Mouse (Mus musculus) midbrain, embryonic 15.5 days (tissue): ENCODE measurements at regions not wholly inside any gene's neighbourhood (a gene's known extent, or its start where the extent isn't known, plus 50 kb on each side); places are given as distances from the start of the nearest gene placed in this dataset.

Source experiments
- ATAC-seq: fragments of 200-750 bp; cut with Nextera tagmentation; replicated peaks from 2 replicates; pipeline ENCODE4 v1.8.0; 2017; ENCODE audit warnings: moderate TSS enrichment
- H3K27ac ChIP-seq: fragments of 300-500 bp; sonication (generic); 2 replicates; pipeline ENCODE4 v1.5.1; 2015; ENCODE audit warnings: mild to moderate bottlenecking, inconsistent platforms
- H3K27me3 ChIP-seq: fragments of 300-500 bp; sonication (generic); replicated peaks from 2 replicates; pipeline ENCODE4 v1.6.1; 2015; ENCODE audit warnings: inconsistent platforms
- H3K36me3 ChIP-seq: fragments of 300-500 bp; sonication (generic); replicated peaks from 2 replicates; pipeline ENCODE4 v1.6.1; 2015; ENCODE audit warnings: inconsistent platforms
- H3K4me1 ChIP-seq: fragments of 300-500 bp; sonication (generic); 2 replicates; pipeline ENCODE4 v1.6.1; 2015; ENCODE audit warnings: inconsistent platforms
- H3K4me2 ChIP-seq: fragments of 300-500 bp; sonication (generic); 2 replicates; pipeline ENCODE4 v1.6.1; 2015; ENCODE audit warnings: inconsistent platforms, mild to moderate bottlenecking, moderate library complexity
- H3K4me3 ChIP-seq: fragments of 300-500 bp; sonication (generic); 2 replicates; pipeline ENCODE4 v1.5.1; 2015; ENCODE audit warnings: mild to moderate bottlenecking, inconsistent platforms
- H3K9ac ChIP-seq: fragments of 300-500 bp; sonication (generic); 2 replicates; pipeline ENCODE4 v1.6.1; 2015; ENCODE audit warnings: mild to moderate bottlenecking, inconsistent platforms
- H3K9me3 ChIP-seq: fragments of 300-500 bp; sonication (generic); 2 replicates; pipeline ENCODE4 v1.6.1; 2016; ENCODE audit warnings: inconsistent platforms
- WGBS: fragments of 180-500 bp; shearing (Covaris S2); methylation state at CpG from one replicate; pipeline ENCODE4 v1.1.7; 2015; ENCODE audit warnings: mixed read lengths; 5-methylcytosine and 5-hydroxymethylcytosine counted together

DNA sequence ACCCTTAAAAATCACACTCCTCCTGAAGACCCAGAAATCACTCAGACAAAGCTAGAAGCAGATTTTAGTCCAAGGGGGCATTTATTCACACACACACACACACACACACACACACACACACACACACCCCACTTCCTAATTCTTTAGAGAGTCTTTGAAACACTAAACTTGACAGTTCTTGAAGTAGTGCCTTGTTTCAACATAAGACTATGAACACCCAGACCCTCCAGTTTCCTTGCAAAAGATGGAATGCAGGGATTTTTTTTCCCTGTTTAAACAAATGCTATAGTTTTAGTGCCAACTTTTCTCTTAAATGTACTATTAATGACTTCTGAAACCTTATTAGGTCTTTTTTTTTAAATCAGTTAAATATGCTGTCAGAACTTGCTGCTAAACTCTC lies 279.2 kb upstream of the Fat1 start:
- Histone ChIP-seq H3K4me3 (no peak overlapping the region), H3K4me2 (no peak overlapping the region), H3K9ac (no peak overlapping the region), H3K36me3 (no peaks in the 10 kb centered on the region), H3K4me1 (no peaks in the 10 kb centered on the region), H3K9me3 (no peaks in the 10 kb centered on the region), H3K27me3 (no peaks in the 10 kb centered on the region), H3K27ac (no peak overlapping the region)
- ATAC-seq, result no peak

DNA sequence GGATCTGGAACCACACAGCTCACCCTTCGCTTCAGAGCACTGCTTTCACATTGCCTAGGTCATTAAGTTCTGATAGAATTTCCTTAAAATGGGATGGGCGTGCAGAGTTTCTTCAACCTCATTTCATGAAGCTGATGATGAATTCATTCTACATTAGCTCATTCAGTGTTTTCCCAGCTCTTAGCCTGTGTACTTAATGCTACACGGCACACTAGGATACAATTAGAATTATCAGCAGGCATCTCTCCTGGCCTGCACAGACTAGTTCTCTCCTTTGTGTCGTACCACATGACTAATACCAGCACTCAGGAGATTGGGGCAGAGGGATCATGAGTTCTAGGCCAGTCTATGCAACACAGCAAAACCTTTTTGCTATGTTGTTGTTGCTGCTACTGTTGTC lies 278.8 kb upstream of the Fat1 start:
- WGBS, result 82% methylated on average over 4 of the region's 4 CpGs
- ATAC-seq, result no peak
- no peak overlapping the region for H3K27ac ChIP-seq

DNA sequence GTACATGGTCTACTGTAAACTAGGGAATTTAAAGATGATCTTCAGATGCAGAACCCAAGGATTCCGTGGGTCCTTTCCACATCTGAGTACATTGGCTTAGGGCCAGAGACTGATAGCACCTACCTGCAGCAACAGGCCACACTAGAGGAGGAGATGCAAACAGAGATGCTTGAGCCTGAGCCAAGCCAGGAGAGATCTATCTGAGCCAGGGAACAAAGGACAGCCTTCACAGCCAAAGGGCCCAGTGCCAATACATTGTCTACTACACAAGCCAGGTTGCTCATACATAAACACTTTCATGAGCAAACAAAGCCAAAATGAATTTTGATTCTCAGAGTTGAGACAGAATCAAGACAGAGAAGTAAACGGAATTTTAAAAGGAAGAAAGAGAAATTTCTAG lies 273.6 kb upstream of the Fat1 start:
- no peak for ATAC-seq
- WGBS, result 81% methylated on average over 2 of the region's 2 CpGs

More for the DNA sequence above, 278.8 kb upstream of the Fat1 start:
- H3K4me2 ChIP-seq, result no peak overlapping the region
- no peaks in the 10 kb centered on the region for H3K4me1 ChIP-seq
- no peak overlapping the region for H3K4me3 ChIP-seq
- H3K9ac ChIP-seq, result no peak overlapping the region
- no peaks in the 10 kb centered on the region for H3K9me3 ChIP-seq
- no peaks in the 10 kb centered on the region for H3K27me3 ChIP-seq
- H3K36me3 ChIP-seq, result no peaks in the 10 kb centered on the region

DNA sequence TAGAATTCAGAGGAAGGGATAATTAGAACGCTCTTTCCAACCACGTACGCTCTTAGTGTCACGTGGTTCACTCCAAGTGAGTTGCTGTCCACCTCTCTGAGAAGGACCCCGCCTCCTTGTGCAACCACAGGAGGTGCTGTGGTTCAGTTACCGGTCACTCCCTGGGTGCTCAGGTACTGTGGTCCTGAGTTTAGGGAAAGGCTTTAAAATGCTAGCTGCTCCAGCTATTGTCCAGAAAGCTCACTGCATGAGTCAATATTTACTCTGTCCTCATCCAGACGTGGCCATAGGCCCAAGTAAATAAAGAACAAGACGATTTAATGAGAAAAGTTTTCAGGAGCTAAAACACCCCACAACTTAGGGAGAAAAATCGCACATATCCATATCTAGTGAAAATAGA lies 248.1 kb upstream of the Fat1 start:
- 90% methylated on average over 9 of the region's 9 CpGs for WGBS
- no peak for ATAC-seq
- no peaks in the 10 kb centered on the region for H3K27me3 ChIP-seq
- H3K4me3 ChIP-seq, result no peak overlapping the region
- H3K4me1 ChIP-seq, result no peaks in the 10 kb centered on the region
- H3K9ac ChIP-seq, result no peak overlapping the region
- no peaks in the 10 kb centered on the region for H3K36me3 ChIP-seq
- no peaks in the 10 kb centered on the region for H3K9me3 ChIP-seq
- H3K4me2 ChIP-seq, result no peak overlapping the region
- no peak overlapping the region for H3K27ac ChIP-seq

More for the DNA sequence above, 273.6 kb upstream of the Fat1 start:
- Histone ChIP-seq H3K9me3 (no peaks in the 10 kb centered on the region), H3K27ac (no peak overlapping the region), H3K27me3 (no peaks in the 10 kb centered on the region), H3K4me1 (no peaks in the 10 kb centered on the region), H3K36me3 (no peaks in the 10 kb centered on the region), H3K4me2 (no peak overlapping the region), H3K9ac (no peak overlapping the region), H3K4me3 (no peak overlapping the region)

DNA sequence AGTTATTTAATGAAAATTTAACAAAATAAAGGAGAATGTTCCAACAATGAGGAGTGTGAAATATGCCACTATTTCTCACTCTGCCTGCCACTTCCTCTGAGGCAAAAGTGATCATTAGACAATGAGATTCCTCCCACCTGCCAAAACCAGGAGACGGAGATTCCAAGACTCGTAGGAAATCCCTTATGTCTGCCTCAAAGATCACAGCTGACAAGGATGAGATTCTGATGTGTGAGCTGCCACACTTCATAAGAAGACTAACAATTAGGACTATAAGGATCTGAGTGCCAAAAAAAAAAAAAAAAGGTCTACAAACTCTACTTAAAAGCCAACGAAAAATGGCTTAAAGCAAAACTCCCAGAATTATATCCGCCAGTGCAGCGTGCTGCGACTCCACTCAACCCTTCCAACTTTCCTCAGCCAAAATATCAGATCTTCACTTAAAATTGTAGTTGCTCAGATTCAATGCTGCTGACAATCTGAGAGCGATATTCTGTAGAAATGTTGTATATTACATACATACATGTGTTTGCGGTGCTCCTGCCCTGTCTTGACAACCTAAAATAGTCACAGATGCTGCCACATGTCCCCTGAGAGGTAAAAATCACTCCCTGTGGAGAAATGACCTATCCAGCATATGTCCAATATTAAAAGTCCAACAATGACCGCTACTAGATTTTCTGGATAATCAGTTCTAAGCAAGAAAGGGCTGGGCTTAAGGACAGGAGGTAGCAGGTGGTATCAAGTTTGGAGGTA lies 245.2 kb upstream of the Fat1 start:
- WGBS, result 80% methylated on average over 9 of the region's 9 CpGs
- no peak overlapping the region for H3K4me3 ChIP-seq
- no peaks in the 10 kb centered on the region for H3K36me3 ChIP-seq
- no peak overlapping the region for H3K4me2 ChIP-seq
- H3K9ac ChIP-seq, result no peak overlapping the region
- no peaks in the 10 kb centered on the region for H3K9me3 ChIP-seq
- no peaks in the 10 kb centered on the region for H3K27me3 ChIP-seq
- ATAC-seq, result no peak
- no peak overlapping the region for H3K27ac ChIP-seq
- H3K4me1 ChIP-seq, result peaks cover 8% of the 10 kb centered on the region; the same call in 1 of the 2 replicates

DNA sequence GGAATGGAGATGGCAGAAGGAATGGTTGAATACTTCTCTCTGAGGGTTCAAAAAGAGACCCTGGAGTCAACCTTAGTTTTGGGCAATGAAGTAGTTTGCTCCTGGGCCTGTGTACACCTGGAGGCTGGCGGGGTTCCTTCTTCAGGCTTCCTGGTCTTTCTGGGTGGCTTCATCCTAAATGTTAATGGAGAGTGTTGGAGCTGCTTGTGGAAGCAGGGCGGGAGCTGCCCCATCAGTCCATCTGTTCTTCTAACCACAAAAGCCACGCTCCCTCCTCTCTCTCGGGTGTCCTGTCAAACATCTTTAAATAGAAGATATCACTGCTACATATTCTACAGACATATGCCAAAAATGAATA lies 244.7 kb upstream of the Fat1 start:
- Histone ChIP-seq H3K4me3 (no peak overlapping the region), H3K9me3 (no peaks in the 10 kb centered on the region), H3K4me1 (peaks cover 10% of the 10 kb centered on the region; the same call in 1 of the 2 replicates), H3K36me3 (no peaks in the 10 kb centered on the region), H3K4me2 (no peak overlapping the region), H3K9ac (no peak overlapping the region), H3K27me3 (no peaks in the 10 kb centered on the region), H3K27ac (no peak overlapping the region)
- no peak for ATAC-seq
- WGBS, result 82% methylated on average over 4 of the region's 4 CpGs

DNA sequence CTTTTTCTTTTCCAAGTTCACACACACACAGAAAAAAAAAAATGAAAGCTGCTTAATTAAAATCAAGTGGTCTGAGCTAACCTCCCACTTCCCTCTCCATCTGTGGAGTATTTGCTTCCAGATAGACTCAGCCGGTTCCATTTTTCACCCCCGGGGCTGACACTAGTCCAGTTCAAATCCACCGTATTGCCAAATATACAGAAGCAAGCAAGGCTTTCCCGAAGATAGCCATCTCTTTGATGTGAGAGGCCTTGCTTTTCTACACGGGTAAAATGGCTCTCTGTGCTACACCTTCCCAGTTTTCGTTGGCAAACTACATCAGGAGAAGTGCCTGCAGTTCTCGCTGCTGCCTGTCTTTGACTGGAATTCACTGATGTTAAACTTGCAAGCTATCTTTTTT lies 244.1 kb upstream of the Fat1 start:
- no peak overlapping the region for H3K9ac ChIP-seq
- H3K4me3 ChIP-seq, result no peak overlapping the region
- no peak overlapping the region for H3K27ac ChIP-seq
- H3K27me3 ChIP-seq, result no peaks in the 10 kb centered on the region
- H3K4me1 ChIP-seq, result peaks cover 15% of the 10 kb centered on the region; the same call in 1 of the 2 replicates
- H3K36me3 ChIP-seq, result no peaks in the 10 kb centered on the region
- WGBS, result 74% methylated on average over 7 of the region's 7 CpGs
- ATAC-seq, result no peak
- no peak overlapping the region for H3K4me2 ChIP-seq
- H3K9me3 ChIP-seq, result no peaks in the 10 kb centered on the region

DNA sequence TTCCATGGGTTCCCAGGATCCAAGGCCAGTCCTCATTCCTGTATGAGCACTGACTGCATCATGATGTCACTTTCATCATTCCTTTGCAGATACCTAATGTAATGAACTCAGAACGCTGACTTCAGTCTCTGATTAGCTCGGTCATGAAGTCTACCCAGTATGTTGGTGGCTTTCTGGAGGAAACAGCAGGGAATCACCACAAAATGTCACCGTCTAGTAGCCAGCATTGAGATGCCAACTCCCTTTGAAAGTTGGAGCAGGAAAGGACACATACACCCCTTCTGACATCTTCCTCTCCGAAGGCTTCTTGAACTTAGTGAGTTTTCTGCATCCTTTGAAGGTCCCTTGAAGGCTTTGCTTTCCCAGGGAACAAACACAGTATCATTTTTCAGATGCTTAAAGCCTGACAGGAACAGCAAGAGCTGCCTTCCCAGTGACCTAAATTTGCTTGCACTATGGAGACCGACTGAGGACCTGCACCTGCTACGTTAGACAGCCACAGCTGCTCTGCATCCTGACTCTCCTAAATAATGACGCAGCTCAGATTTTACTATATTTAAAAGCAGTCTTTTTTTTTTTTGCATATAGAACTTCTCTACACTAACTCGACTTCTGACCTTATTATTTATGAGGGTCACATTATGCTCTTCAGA lies 243.1 kb upstream of the Fat1 start:
- no peak overlapping the region for H3K4me3 ChIP-seq
- peaks cover 17% of the 10 kb centered on the region; the same call in 1 of the 2 replicates for H3K4me1 ChIP-seq
- H3K4me2 ChIP-seq, result no peak overlapping the region
- no peaks in the 10 kb centered on the region for H3K36me3 ChIP-seq
- no peak for ATAC-seq
- no peak overlapping the region for H3K27ac ChIP-seq
- 81% methylated on average over 8 of the region's 8 CpGs for WGBS
- no peak overlapping the region for H3K9ac ChIP-seq
- H3K27me3 ChIP-seq, result no peaks in the 10 kb centered on the region
- H3K9me3 ChIP-seq, result no peaks in the 10 kb centered on the region

DNA sequence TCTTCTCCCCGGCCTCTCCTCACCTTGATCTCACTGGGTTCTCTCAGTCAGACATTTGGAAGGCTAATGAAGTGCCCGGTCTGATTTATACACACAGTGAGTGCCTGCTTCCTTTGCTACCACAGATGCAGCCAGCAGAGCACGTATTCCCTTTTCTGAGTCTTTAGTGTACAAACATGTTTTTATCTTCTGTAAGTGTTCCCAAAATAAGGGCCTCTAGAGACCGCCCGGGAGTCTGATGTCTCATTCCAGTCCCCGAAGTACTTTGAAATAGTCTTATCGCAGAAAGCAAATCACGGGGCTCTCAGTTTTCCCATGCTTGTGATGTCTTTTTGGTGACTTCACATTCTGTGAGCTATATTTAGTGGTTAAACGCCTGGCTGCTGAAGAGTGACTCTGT lies 240.4 kb upstream of the Fat1 start:
- no peak overlapping the region for H3K9ac ChIP-seq
- no peak; the same call in 1 of the 2 replicates for ATAC-seq
- H3K4me3 ChIP-seq, result no peak overlapping the region
- 48% methylated on average over 9 of the region's 9 CpGs for WGBS
- H3K27ac ChIP-seq, result no peak overlapping the region
- no peaks in the 10 kb centered on the region for H3K27me3 ChIP-seq
- H3K4me2 ChIP-seq, result 0 out of 2 replicates have a peak overlapping the region, but pooled peaks have one; percentile 7
- H3K9me3 ChIP-seq, result no peaks in the 10 kb centered on the region
- H3K4me1 ChIP-seq, result peaks cover 17% of the 10 kb centered on the region; the same call in 1 of the 2 replicates
- H3K36me3 ChIP-seq, result no peaks in the 10 kb centered on the region

DNA sequence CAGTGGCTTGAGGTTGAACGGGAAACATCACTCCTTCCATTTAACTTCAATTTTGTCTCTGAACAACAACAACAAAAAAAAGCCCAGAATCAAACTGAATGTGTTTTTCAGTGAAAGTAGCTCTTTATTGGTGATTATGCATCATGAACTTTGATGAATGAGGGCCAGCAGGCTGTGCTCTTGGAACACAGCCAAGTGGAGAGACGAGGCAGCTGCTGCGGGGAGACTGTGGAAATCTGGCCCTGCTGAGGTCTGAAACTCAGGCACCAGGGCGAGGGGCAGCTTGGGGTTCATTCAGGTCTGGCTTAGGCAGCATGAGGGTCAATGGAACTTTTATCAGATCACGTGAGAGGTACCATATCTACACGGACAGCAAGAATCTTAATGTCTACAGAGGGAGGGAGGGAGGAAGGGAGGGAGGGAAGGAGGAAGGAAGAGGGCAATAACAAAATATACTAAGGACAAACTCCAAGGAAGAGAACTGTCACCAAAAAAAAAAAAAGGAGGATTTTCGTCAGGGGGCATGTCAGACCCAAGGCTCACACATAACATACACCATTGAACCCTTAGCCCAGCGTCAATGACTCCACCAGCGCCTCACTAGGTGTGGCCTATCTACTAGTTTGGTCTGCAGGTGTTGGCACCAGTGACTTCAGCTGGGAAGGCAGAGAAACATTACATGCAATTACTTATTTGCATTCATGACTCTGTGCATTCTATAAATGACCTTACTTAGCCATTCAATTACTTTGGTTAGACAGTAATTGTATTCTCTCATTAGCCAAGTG lies 239.0 kb upstream of the Fat1 start:
- no peaks in the 10 kb centered on the region for H3K9me3 ChIP-seq
- no peak overlapping the region for H3K4me3 ChIP-seq
- no peak overlapping the region for H3K9ac ChIP-seq
- no peak overlapping the region for H3K27ac ChIP-seq
- no peaks in the 10 kb centered on the region for H3K27me3 ChIP-seq
- H3K36me3 ChIP-seq, result no peaks in the 10 kb centered on the region
- peak; percentile 51; the same call in 1 of the 2 replicates for ATAC-seq
- no peak overlapping the region for H3K4me2 ChIP-seq
- peaks cover 17% of the 10 kb centered on the region; the same call in 1 of the 2 replicates for H3K4me1 ChIP-seq
- WGBS, result 36% methylated on average over 9 of the region's 9 CpGs

DNA sequence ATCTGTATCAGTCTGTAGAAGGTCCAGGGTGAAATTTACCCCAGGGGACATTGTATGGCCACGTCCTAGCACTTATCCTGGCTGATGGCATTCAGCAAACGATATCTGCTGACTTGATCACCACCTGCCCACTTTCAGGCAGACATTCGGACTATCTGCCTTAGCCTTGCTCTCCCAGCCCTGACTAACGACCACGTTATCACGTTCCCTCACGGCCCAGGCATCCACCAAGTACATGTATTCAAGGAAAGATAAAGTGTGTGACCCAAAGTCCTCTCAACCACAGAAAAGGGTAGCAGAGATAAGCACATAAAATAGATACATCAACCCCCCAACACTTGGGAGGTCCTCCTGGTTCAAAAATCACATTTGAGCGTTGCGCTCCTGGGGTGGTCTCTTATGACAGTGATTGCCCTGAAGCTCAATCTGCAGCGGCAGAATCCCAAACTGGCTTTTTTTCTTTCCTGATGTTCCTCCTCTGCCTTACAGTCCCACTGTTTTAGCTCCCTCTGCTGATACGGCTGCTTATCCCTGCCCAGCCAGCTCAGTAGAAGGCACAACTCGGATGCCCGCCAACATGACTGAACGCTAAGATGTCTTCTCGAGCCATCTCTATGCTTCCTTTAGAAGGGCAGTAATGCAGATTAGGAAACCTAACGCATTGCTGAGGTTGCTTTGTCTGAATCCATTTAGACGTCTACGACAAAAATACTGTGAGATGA lies 235.7 kb upstream of the Fat1 start:
- no peaks in the 10 kb centered on the region for H3K36me3 ChIP-seq

More for the DNA sequence above, 235.7 kb upstream of the Fat1 start:
- WGBS, result 85% methylated on average over 18 of the region's 18 CpGs
- Histone ChIP-seq H3K9ac (no peak overlapping the region), H3K27me3 (no peaks in the 10 kb centered on the region), H3K9me3 (no peaks in the 10 kb centered on the region), H3K4me1 (0 out of 2 replicates have a peak, but pooled peaks cover 13% of the 10 kb centered on the region), H3K4me2 (no peak overlapping the region), H3K27ac (no peak overlapping the region), H3K4me3 (no peak overlapping the region)
- no peak for ATAC-seq
